Mouse (Mus musculus): ENCODE measurements around the gene Bok. TPM values are rescaled to one million over a fixed set of nuclear protein-coding genes. Genes with fewer than 3 reads are reported as not detected.

Gene Bok
- polyA plus RNA-seq, 1 experiment from 2014 or later = 90.1 TPM

DNA sequence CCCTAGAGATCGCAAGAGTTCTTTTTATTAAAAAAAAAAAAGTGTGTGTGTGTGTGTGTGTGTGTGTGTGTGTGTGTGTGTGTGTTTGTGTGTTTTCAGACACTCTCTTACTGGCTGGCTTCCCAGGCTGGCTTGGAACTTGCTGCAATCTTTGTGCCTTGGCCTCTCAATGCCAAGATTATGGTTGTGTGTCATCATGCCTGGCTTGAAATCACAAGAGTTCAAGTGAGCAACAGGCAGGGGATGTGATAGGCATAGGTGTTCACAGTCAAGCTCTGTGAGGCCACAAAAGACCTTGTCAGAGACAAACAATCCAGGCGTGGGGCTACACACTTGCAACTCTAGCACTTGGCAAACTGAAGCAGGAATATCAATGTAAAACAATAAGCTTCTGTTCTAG lies 7.1 kb upstream of the Bok start:
- no peak for ATAC-seq (ENCODE audit: insufficient read depth)
- DNase-seq = peak; percentile 57
- no peaks in the 10 kb centered on the region for H3K9me3 ChIP-seq (ENCODE audit: low read depth, low read length)
- H3K27ac ChIP-seq (ENCODE audit: low read depth) = no peak overlapping the region
- WGBS = 61% methylated on average over 2 of the region's 2 CpGs
- no peak overlapping the region for H3K4me2 ChIP-seq
- H3K36me3 ChIP-seq (ENCODE audit: insufficient read depth) = no peaks in the 10 kb centered on the region
- no peaks in the 10 kb centered on the region for H3K4me1 ChIP-seq (ENCODE audit: insufficient read depth)
- no peak for TF ChIP-seq CTCF (IDR thresholded peaks at IDR 0.05; ENCODE audit: low read depth)
- no peak overlapping the region for H3K9ac ChIP-seq
- H3K27me3 ChIP-seq (ENCODE audit: insufficient read depth, low read length) = no peaks in the 10 kb centered on the region
- no peak overlapping the region for H3K4me3 ChIP-seq (ENCODE audit: low read depth, low read length)

DNA sequence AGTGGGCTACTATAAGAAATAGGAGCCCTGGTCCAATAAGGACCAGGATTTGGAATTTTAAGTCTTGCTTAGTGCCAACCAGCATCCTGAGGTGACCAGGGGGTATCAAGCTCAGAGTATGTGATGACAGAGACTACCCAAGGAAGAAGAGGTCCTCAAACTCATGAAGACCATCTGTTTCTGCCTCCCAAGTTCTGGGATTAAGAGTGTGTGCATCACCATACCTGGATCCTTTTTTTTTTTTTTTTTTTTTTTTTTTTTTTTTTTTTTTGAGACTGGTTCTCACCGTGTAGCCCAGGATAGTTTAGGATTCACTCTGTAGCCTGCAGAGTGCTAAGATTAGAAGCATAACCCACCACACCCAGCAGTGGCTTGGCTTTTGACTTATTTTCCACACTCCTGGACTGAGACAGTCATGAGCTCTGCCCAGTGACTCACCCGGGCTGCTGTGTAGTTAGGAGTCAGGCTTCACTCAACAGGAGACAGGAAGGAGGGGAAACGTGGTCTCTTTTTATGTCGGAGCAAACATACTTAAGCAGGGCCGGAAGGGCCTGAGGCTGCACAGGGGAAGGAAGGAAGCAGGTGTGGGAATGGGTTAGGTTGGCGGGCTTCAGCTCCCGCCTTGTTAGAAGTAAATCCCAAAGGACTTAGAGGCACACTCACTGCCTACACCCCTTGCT lies 5.4 kb upstream of the Bok start:
- no peak for TF ChIP-seq CTCF (IDR thresholded peaks at IDR 0.05; ENCODE audit: low read depth)
- Histone ChIP-seq H3K27ac (ENCODE audit: low read depth) (peak overlapping the region; percentile 80; the same call in 1 of the 2 replicates), H3K9me3 (ENCODE audit: low read depth, low read length) (no peaks in the 10 kb centered on the region), H3K36me3 (ENCODE audit: insufficient read depth) (no peaks in the 10 kb centered on the region), H3K4me2 (no peak overlapping the region), H3K9ac (no peak overlapping the region), H3K4me1 (ENCODE audit: insufficient read depth) (no peaks in the 10 kb centered on the region), H3K4me3 (ENCODE audit: low read depth, low read length) (no peak overlapping the region), H3K27me3 (ENCODE audit: insufficient read depth, low read length) (no peaks in the 10 kb centered on the region)
- ATAC-seq (ENCODE audit: insufficient read depth) = peak; percentile 68; the same call in 1 of the 2 replicates
- 44% methylated on average over 7 of the region's 7 CpGs for WGBS
- DNase-seq = peak; percentile 66

- TF ChIP-seq CTCF (IDR thresholded peaks at IDR 0.05; ENCODE audit: low read depth) = peak; percentile 73
- 2% methylated on average over 51 of the region's 51 CpGs for WGBS
These were observed 943 bp downstream of the Bok start for GRCm38 (mm10) chr1:93686245-93686960.

GRCm38 (mm10) chr1:93686961-93687320 lies 1.5 kb downstream of the Bok start:
- Histone ChIP-seq H3K4me2 (peak overlapping the region; percentile 92), H3K4me3 (ENCODE audit: low read depth, low read length) (peak overlapping the region; percentile 69), H3K4me1 (ENCODE audit: insufficient read depth) (0 out of 2 replicates have a peak, but pooled peaks cover 3% of the 10 kb centered on the region), H3K27ac (ENCODE audit: low read depth) (peak overlapping the region; percentile 84; the same call in 1 of the 2 replicates), H3K27me3 (ENCODE audit: insufficient read depth, low read length) (no peaks in the 10 kb centered on the region), H3K9me3 (ENCODE audit: low read depth, low read length) (no peaks in the 10 kb centered on the region), H3K9ac (peak overlapping the region; percentile 79), H3K36me3 (ENCODE audit: insufficient read depth) (peaks cover 22% of the 10 kb centered on the region; the same call in 1 of the 2 replicates)
- DNase-seq = no peak
- ATAC-seq (ENCODE audit: insufficient read depth) = no peak
- 47% methylated on average over 3 of the region's 3 CpGs for WGBS
- no peak for TF ChIP-seq CTCF (IDR thresholded peaks at IDR 0.05; ENCODE audit: low read depth)

More at GRCm38 (mm10) chr1:93686245-93686960, 943 bp downstream of the Bok start:
- ATAC-seq (ENCODE audit: insufficient read depth) = peak; percentile 88
- Histone ChIP-seq H3K27me3 (ENCODE audit: insufficient read depth, low read length) (no peaks in the 10 kb centered on the region), H3K4me1 (ENCODE audit: insufficient read depth) (0 out of 2 replicates have a peak, but pooled peaks cover 3% of the 10 kb centered on the region), H3K4me2 (peak overlapping the region; percentile 92), H3K27ac (ENCODE audit: low read depth) (peak overlapping the region; percentile 84), H3K9ac (peak overlapping the region; percentile 79), H3K36me3 (ENCODE audit: insufficient read depth) (peaks cover 22% of the 10 kb centered on the region; the same call in 1 of the 2 replicates), H3K4me3 (ENCODE audit: low read depth, low read length) (peak overlapping the region; percentile 69), H3K9me3 (ENCODE audit: low read depth, low read length) (no peaks in the 10 kb centered on the region)
- peak; percentile 87 for DNase-seq

GRCm38 (mm10) chr1:93688154-93688553 lies 2.7 kb downstream of the Bok start:
- Histone ChIP-seq H3K4me3 (ENCODE audit: low read depth, low read length) (no peak overlapping the region), H3K27me3 (ENCODE audit: insufficient read depth, low read length) (no peaks in the 10 kb centered on the region), H3K9ac (no peak overlapping the region), H3K36me3 (ENCODE audit: insufficient read depth) (peaks cover 26% of the 10 kb centered on the region; the same call in 1 of the 2 replicates), H3K4me1 (ENCODE audit: insufficient read depth) (0 out of 2 replicates have a peak, but pooled peaks cover 3% of the 10 kb centered on the region), H3K9me3 (ENCODE audit: low read depth, low read length) (no peaks in the 10 kb centered on the region), H3K4me2 (no peak overlapping the region; the same call in 1 of the 2 replicates), H3K27ac (ENCODE audit: low read depth) (no peak overlapping the region)
- WGBS = 66% methylated on average over 8 of the region's 8 CpGs
- peak; percentile 21; the same call in 1 of the 2 replicates for TF ChIP-seq CTCF (IDR thresholded peaks at IDR 0.05; ENCODE audit: low read depth)
- ATAC-seq (ENCODE audit: insufficient read depth) (no peak), DNase-seq (no peak)

DNA sequence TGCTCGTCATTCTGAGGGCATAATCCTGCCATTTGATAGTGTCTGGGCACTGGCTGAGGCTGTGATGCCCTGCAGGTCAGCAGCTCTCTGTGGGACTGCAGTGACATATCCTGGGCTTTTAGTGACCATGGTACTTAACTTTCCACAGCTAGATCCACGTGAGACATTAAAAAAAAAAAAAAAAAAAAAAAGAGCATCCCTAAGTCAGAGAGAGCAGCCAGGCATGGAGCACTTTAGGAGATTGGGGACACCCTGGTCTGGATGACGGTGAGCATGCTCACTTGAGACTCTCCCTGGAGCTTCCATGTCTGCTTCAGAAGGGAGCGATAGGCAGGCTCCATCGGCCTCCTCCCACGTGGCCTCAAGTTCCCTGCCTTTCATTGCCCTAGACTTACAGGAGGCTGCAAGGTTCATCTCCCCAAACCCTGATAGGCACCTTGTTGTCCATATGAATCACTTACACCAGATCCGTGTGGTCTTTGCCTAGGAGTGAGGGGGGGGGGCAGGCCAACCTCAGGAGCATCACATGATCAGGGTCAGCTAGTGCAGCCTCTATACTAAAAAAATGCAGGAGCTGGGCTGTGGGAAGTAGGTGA lies 4.5 kb downstream of the Bok start:
- no peak overlapping the region for H3K9ac ChIP-seq
- no peaks in the 10 kb centered on the region for H3K9me3 ChIP-seq (ENCODE audit: low read depth, low read length)
- H3K27me3 ChIP-seq (ENCODE audit: insufficient read depth, low read length) = no peaks in the 10 kb centered on the region
- no peak overlapping the region for H3K4me3 ChIP-seq (ENCODE audit: low read depth, low read length)
- no peak for DNase-seq
- no peak overlapping the region for H3K27ac ChIP-seq (ENCODE audit: low read depth)
- no peak for ATAC-seq (ENCODE audit: insufficient read depth)
- no peak for TF ChIP-seq CTCF (IDR thresholded peaks at IDR 0.05; ENCODE audit: low read depth)
- no peak overlapping the region for H3K4me2 ChIP-seq
- WGBS = 73% methylated on average over 7 of the region's 7 CpGs
- H3K36me3 ChIP-seq (ENCODE audit: insufficient read depth) = peaks cover 39% of the 10 kb centered on the region
- H3K4me1 ChIP-seq (ENCODE audit: insufficient read depth) = 0 out of 2 replicates have a peak, but pooled peaks cover 3% of the 10 kb centered on the region

DNA sequence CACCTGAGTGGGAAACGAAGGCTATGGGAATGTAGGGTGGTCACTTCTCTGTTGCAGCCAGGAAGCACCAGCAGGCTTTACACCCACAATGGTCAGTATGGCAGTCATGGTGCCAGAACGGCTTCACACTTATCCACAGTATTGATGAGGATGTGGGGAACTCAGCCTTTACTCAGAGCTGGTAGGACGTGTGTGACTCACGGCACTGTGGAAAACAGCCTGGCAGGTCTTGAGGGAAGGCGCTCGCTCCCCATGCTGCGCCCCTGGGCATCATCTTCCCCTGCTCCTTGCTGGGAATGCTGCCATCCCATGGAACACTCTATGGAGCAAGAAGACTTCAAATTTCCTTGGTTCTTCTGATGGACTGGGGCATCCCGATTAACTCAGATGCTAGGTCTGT lies 5.6 kb downstream of the Bok start:
- H3K36me3 ChIP-seq (ENCODE audit: insufficient read depth) = peaks cover 49% of the 10 kb centered on the region
- ATAC-seq (ENCODE audit: insufficient read depth) (no peak), DNase-seq (no peak)
- H3K27me3 ChIP-seq (ENCODE audit: insufficient read depth, low read length) = no peaks in the 10 kb centered on the region
- H3K4me1 ChIP-seq (ENCODE audit: insufficient read depth) = 0 out of 2 replicates have a peak, but pooled peaks cover 3% of the 10 kb centered on the region
- H3K4me3 ChIP-seq (ENCODE audit: low read depth, low read length) = no peak overlapping the region
- no peak overlapping the region for H3K9ac ChIP-seq
- H3K27ac ChIP-seq (ENCODE audit: low read depth) = no peak overlapping the region
- WGBS = 91% methylated on average over 8 of the region's 8 CpGs
- no peaks in the 10 kb centered on the region for H3K9me3 ChIP-seq (ENCODE audit: low read depth, low read length)
- H3K4me2 ChIP-seq = no peak overlapping the region
- no peak for TF ChIP-seq CTCF (IDR thresholded peaks at IDR 0.05; ENCODE audit: low read depth)
